Mouse (Mus musculus): ENCODE results near the gene Prkg1. TPM values are rescaled to one million over a fixed set of nuclear protein-coding genes. Genes with fewer than 3 reads are reported as not detected.
A peak's percentile ranks its signal among the peaks of the same experiment; 100 is the strongest.
"Not testable (repeated sequence)": the region's sequence is repeated elsewhere in the genome, so short reads cannot be mapped to it uniquely, and the experiment has no call there.

The Prkg1 gene
- polyA plus RNA-seq, 1 experiment = 23.3 TPM

GRCm38 (mm10) chr19:31284581-31284980 lies 480.3 kb downstream of the Prkg1 start:
- Histone ChIP-seq H3K4me3 (ENCODE audit: insufficient read depth, low read length) (no peak overlapping the region), H3K27ac (ENCODE audit: insufficient read depth, low read length) (peak overlapping the region; percentile 76), H3K4me1 (ENCODE audit: control insufficient read depth, insufficient read depth, low read length) (peaks cover 8% of the 10 kb centered on the region)
- no peak for TF ChIP-seq CTCF (IDR thresholded peaks at IDR 0.05; ENCODE audit: borderline replicate concordance, insufficient read depth, low read length)
- TF ChIP-seq POLR2A (IDR thresholded peaks at IDR 0.05; ENCODE audit: low read depth, low read length) = no peak

- no peak for TF ChIP-seq POLR2A (IDR thresholded peaks at IDR 0.05; ENCODE audit: low read depth, low read length)
- TF ChIP-seq CTCF (IDR thresholded peaks at IDR 0.05; ENCODE audit: borderline replicate concordance, insufficient read depth, low read length) = no peak
- H3K4me1 ChIP-seq (ENCODE audit: control insufficient read depth, insufficient read depth, low read length) = peaks cover 10% of the 10 kb centered on the region
- peak overlapping the region; percentile 76 for H3K27ac ChIP-seq (ENCODE audit: insufficient read depth, low read length)
- no peak overlapping the region for H3K4me3 ChIP-seq (ENCODE audit: insufficient read depth, low read length)
Measured at GRCm38 (mm10) chr19:31284126-31284525, 480.7 kb downstream of the Prkg1 start.

- Histone ChIP-seq H3K4me3 (ENCODE audit: insufficient read depth, low read length) (no peak overlapping the region), H3K4me1 (ENCODE audit: control insufficient read depth, insufficient read depth, low read length) (peaks cover 10% of the 10 kb centered on the region), H3K27ac (ENCODE audit: insufficient read depth, low read length) (peak overlapping the region; percentile 67; the same call in 1 of the 2 replicates)
- TF ChIP-seq CTCF (IDR thresholded peaks at IDR 0.05; ENCODE audit: borderline replicate concordance, insufficient read depth, low read length) (no peak), POLR2A (IDR thresholded peaks at IDR 0.05; ENCODE audit: low read depth, low read length) (no peak)
Measured at GRCm38 (mm10) chr19:31283617-31284016, 481.2 kb downstream of the Prkg1 start.

- Histone ChIP-seq H3K4me1 (ENCODE audit: control insufficient read depth, insufficient read depth, low read length) (peaks cover 10% of the 10 kb centered on the region), H3K4me3 (ENCODE audit: insufficient read depth, low read length) (no peak overlapping the region), H3K27ac (ENCODE audit: insufficient read depth, low read length) (peak overlapping the region; percentile 42; the same call in 1 of the 2 replicates)
- TF ChIP-seq CTCF (IDR thresholded peaks at IDR 0.05; ENCODE audit: borderline replicate concordance, insufficient read depth, low read length) (no peak), POLR2A (IDR thresholded peaks at IDR 0.05; ENCODE audit: low read depth, low read length) (no peak)
Measured at GRCm38 (mm10) chr19:31279797-31280486, 484.9 kb downstream of the Prkg1 start.

- H3K27ac ChIP-seq (ENCODE audit: insufficient read depth, low read length) = no peak overlapping the region; the same call in 1 of the 2 replicates
- H3K4me1 ChIP-seq (ENCODE audit: control insufficient read depth, insufficient read depth, low read length) = 0 out of 2 replicates have a peak, but pooled peaks cover 3% of the 10 kb centered on the region
- TF ChIP-seq POLR2A (IDR thresholded peaks at IDR 0.05; ENCODE audit: low read depth, low read length) (no peak), CTCF (IDR thresholded peaks at IDR 0.05; ENCODE audit: borderline replicate concordance, insufficient read depth, low read length) (no peak)
- H3K4me3 ChIP-seq (ENCODE audit: insufficient read depth, low read length) = no peak overlapping the region
Measured at GRCm38 (mm10) chr19:31262438-31262837, 502.4 kb downstream of the Prkg1 start.

- Histone ChIP-seq H3K4me1 (ENCODE audit: control insufficient read depth, insufficient read depth, low read length) (0 out of 2 replicates have a peak, but pooled peaks cover 3% of the 10 kb centered on the region), H3K4me3 (ENCODE audit: insufficient read depth, low read length) (no peak overlapping the region), H3K27ac (ENCODE audit: insufficient read depth, low read length) (0 out of 2 replicates have a peak overlapping the region, but pooled peaks have one; percentile 57)
- no peak for TF ChIP-seq CTCF (IDR thresholded peaks at IDR 0.05; ENCODE audit: borderline replicate concordance, insufficient read depth, low read length)
- TF ChIP-seq POLR2A (IDR thresholded peaks at IDR 0.05; ENCODE audit: low read depth, low read length) = no peak
Measured at GRCm38 (mm10) chr19:31260494-31260893, 504.3 kb downstream of the Prkg1 start.

- no peak overlapping the region for H3K27ac ChIP-seq (ENCODE audit: insufficient read depth, low read length)
- H3K4me3 ChIP-seq (ENCODE audit: insufficient read depth, low read length) = no peak overlapping the region
- peaks cover 3% of the 10 kb centered on the region for H3K4me1 ChIP-seq (ENCODE audit: control insufficient read depth, insufficient read depth, low read length)
- TF ChIP-seq POLR2A (IDR thresholded peaks at IDR 0.05; ENCODE audit: low read depth, low read length) = no peak
- no peak for TF ChIP-seq CTCF (IDR thresholded peaks at IDR 0.05; ENCODE audit: borderline replicate concordance, insufficient read depth, low read length)
Measured at GRCm38 (mm10) chr19:31255780-31256179, 509.1 kb downstream of the Prkg1 start.

- H3K4me3 ChIP-seq (ENCODE audit: insufficient read depth, low read length) = no peak overlapping the region
- no peaks in the 10 kb centered on the region for H3K4me1 ChIP-seq (ENCODE audit: control insufficient read depth, insufficient read depth, low read length)
- H3K27ac ChIP-seq (ENCODE audit: insufficient read depth, low read length) = no peak overlapping the region
- TF ChIP-seq CTCF (IDR thresholded peaks at IDR 0.05; ENCODE audit: borderline replicate concordance, insufficient read depth, low read length) = no peak
- no peak for TF ChIP-seq POLR2A (IDR thresholded peaks at IDR 0.05; ENCODE audit: low read depth, low read length)
Measured at GRCm38 (mm10) chr19:31232410-31232809, 532.4 kb downstream of the Prkg1 start.

- no peak overlapping the region for H3K27ac ChIP-seq (ENCODE audit: insufficient read depth, low read length)
- no peak for TF ChIP-seq POLR2A (IDR thresholded peaks at IDR 0.05; ENCODE audit: low read depth, low read length)
- TF ChIP-seq CTCF (IDR thresholded peaks at IDR 0.05; ENCODE audit: borderline replicate concordance, insufficient read depth, low read length) = no peak
- H3K4me1 ChIP-seq (ENCODE audit: control insufficient read depth, insufficient read depth, low read length) = no peaks in the 10 kb centered on the region
- no peak overlapping the region for H3K4me3 ChIP-seq (ENCODE audit: insufficient read depth, low read length)
Measured at GRCm38 (mm10) chr19:31228385-31228784, 536.4 kb downstream of the Prkg1 start.

- TF ChIP-seq CTCF (IDR thresholded peaks at IDR 0.05; ENCODE audit: borderline replicate concordance, insufficient read depth, low read length) = no peak
- no peak for TF ChIP-seq POLR2A (IDR thresholded peaks at IDR 0.05; ENCODE audit: low read depth, low read length)
- no peak overlapping the region for H3K27ac ChIP-seq (ENCODE audit: insufficient read depth, low read length)
- H3K4me3 ChIP-seq (ENCODE audit: insufficient read depth, low read length) = no peak overlapping the region
Measured at GRCm38 (mm10) chr19:31223457-31223856, 541.4 kb downstream of the Prkg1 start.

GRCm38 (mm10) chr19:31219261-31219660 lies 545.6 kb downstream of the Prkg1 start:
- not testable (repeated sequence) for H3K27ac ChIP-seq (ENCODE audit: insufficient read depth, low read length); H3K4me1 ChIP-seq (ENCODE audit: control insufficient read depth, insufficient read depth, low read length); H3K4me3 ChIP-seq (ENCODE audit: insufficient read depth, low read length)

More at GRCm38 (mm10) chr19:31223457-31223856, 541.4 kb downstream of the Prkg1 start:
- H3K4me1 ChIP-seq (ENCODE audit: control insufficient read depth, insufficient read depth, low read length) = no peaks in the 10 kb centered on the region
